Mouse (Mus musculus) thymus, postnatal 14 days (tissue): ENCODE data around the gene Tlcd2.
A peak's percentile ranks its signal among the peaks of the same experiment; 100 is the strongest.

Experiments
- DNase-seq: peaks from one replicate; pipeline ENCODE4 v3.0.0; 2021

Tlcd2 gene

DNA sequence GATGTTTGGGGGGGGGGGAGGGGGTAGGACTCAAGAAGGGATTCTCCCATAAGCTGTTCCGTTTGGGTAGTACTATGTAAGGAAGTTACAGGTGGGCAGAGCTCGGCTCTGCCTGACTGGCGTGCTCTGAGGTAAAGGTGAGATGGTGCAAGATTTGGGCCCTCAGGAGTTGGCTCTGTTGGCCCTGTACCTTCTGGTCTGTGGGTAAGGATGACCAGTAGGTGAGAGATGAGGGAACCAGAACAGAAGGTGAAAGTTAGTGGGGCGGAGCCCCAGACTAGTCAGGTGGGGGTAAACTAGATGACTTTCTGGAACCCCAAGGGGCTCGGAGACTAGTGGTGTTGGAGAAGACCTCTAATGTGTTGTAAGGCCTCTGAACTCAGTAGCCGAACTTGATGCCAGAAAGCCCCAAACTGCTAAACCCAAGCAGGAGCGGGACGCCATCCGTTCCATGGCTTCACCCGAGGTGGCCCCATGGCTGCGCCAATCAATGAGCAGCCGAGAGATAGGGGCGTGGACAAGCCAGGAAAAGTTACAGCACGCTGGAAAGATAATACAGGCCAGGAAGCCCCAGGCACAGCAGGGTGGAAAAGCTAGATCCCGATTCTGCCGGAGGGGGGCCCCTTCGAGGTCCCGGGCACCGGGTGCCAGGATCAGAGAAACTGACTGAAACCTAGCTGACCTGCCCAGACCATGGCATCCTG is 6.1 kb downstream of the Tlcd2 start:
- peak; percentile 42 for DNase-seq

DNA sequence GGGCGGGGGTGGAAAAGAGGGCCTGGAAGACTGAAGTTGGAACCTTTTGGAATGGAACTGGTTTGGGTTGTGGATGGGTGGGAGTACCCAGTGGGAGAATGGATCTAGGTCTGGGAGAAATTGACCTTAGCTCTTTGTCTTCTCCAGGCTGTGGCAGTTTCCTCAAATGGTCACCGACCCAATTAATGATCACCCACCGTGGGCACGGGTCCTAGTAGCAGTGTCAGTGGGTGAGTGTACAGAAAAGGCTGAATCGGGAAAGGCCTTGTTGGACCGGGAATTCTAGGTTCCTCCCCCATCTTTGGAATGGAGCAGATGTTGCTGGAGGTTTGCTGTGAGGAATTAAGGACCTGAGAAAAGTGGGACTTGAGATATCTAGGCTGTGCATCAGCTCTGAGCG is 6.9 kb downstream of the Tlcd2 start:
- DNase-seq, result no peak

DNA sequence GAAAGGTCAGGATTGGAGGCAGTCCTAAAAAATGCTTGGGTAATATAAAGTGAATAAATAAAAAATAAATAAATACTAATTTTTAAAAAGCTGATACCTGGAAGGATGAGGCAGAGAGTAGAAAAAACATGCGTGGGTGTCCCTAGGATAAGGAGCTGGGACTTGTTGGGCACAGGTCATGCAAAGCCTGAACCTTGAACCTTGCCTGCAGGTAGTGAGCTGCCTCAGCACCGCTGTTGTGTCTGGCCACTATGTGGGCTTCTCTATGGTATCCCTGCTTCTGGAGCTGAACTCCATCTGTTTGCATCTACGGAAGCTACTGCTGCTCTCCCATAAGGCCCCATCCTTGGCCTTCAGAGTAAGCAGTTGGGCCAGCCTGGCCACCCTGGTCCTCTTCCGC is 7.7 kb downstream of the Tlcd2 start:
- no peak for DNase-seq

DNA sequence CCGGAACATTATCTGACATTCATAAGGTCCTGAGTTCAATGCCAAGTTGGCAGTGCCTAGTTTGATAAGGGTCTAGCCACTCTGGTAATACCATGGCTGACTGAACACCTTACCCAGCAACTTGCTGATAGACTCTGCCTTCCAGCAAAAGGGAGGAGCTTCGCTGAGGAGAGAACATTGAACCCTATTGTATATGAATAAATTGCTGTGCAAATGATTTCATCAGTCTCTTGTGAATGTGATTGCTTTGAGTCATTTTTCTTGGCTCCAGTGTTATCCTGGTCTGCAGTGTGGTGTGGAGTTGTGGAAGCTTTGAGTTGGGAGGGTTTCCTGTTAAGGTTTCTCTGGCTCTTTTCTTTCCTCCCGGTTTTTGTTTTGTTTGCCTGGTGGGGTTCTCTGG is 9.2 kb downstream of the Tlcd2 start:
- no peak for DNase-seq

GRCm38 (mm10) chr11:75472469-75473081 is 11.1 kb downstream of the Tlcd2 start:
- no peak for DNase-seq

GRCm38 (mm10) chr11:75473376-75473775 is 11.9 kb downstream of the Tlcd2 start:
- DNase-seq, result no peak

DNA sequence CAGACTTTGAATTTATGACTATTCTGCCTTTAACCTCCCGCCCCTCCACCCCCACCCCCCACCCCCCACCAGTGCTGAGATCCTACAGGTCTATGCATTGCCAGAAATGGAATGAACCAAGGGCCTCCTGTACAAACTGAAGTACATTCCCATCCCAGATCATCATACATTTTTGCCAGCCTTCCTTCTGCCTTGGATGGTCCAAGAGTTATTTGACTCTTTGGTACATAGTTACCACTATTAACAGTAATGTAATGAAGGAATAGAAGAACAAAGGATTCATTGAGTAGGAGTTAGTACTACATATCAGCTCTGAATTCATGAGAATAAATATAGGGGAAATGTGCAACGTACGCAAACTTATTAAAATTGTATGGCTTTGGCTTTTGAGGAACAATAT is 24.7 kb downstream of the Tlcd2 start:
- no peak for DNase-seq

- peak; percentile 96 for DNase-seq
These were observed 25.2 kb downstream of the Tlcd2 start, which contains the start of gene Prpf8 for GRCm38 (mm10) chr11:75486601-75487285. Prpf8 (plus strand) TSS chr11:75486816.

GRCm38 (mm10) chr11:75487496-75487895 is 26.0 kb downstream of the Tlcd2 start:
- no peak for DNase-seq

GRCm38 (mm10) chr11:75494296-75495049 is 33.0 kb downstream of the Tlcd2 start:
- DNase-seq, result no peak

DNA sequence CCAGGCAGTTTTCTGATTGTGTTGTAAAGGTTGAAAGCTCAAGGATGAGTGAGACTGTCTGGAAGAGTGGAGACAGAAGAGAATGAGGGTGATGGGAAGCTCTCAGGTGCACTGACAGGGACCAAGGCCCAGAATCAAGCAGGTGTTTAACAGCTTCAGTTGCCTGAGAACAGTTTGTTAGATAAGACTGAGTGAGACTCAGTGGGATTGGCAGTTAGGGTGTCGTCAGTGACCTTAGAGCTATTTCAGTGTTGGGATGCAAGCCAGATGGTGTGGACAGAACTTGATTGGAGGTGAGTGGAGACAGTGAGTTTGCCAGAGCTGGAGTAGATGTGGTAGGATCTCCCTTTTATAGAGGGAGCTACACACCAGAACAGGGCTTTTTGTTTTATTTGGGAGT is 36.6 kb downstream of the Tlcd2 start:
- DNase-seq, result no peak

GRCm38 (mm10) chr11:75508162-75508561 is 46.6 kb downstream of the Tlcd2 start:
- no peak for DNase-seq

DNA sequence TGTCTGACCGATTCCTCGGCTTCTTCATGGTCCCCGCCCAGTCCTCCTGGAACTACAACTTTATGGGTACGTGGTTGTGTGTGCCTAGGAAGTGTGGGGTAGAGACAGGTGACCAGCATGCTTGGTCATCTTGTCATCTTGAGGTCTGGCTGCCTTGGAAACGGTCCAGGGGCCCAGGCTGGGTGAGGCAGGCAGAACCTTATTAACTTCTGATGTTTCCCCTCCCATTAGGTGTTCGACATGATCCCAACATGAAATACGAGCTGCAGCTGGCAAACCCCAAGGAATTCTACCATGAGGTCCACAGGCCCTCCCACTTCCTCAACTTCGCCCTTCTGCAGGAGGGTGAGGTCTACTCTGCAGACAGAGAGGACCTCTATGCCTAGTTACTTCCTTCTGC is 47.4 kb downstream of the Tlcd2 start:
- DNase-seq, result no peak

GRCm38 (mm10) chr11:75509741-75510626 is 48.5 kb downstream of the Tlcd2 start, which contains the start of gene Rilp:
Rilp (plus strand) TSS chr11:75510094.
- DNase-seq, result peak; percentile 75

DNA sequence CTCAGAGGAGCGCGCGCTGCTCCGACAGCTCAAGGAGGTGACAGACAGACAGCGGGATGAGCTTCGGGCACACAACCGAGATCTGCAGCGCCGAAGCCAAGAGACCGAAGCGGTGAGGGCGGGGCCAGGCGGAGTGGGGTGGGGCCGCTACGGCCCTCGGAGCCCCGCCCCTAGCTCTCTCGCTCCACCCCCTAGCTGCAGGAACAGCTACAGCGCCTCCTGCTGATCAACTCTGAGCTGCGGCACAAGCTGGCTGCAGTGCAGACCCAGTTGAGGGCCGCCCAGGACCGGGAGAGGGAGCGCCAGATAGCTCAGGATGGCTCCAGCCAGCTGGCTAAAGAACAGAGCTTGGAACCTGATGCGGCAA is 49.1 kb downstream of the Tlcd2 start:
- peak; percentile 95 for DNase-seq

DNA sequence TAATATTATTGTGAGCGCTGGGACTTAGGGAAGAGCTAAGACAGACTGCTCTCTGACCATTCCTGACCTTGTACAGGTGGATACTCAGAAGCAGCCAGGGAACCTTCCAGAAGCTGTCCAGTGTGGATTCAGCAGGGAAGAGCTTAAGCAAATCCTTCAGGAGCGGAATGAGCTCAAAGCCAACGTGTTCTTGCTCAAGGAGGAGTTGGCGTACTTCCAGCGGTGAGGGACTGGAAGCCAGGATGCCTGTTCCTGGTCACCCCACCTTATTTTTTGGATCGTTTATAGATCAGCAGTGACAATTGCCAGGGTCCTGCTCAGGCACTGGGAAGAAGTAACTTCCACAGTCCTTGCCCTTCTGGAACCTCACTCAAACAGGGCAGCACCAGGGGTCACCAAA is 49.7 kb downstream of the Tlcd2 start:
- no peak for DNase-seq

DNA sequence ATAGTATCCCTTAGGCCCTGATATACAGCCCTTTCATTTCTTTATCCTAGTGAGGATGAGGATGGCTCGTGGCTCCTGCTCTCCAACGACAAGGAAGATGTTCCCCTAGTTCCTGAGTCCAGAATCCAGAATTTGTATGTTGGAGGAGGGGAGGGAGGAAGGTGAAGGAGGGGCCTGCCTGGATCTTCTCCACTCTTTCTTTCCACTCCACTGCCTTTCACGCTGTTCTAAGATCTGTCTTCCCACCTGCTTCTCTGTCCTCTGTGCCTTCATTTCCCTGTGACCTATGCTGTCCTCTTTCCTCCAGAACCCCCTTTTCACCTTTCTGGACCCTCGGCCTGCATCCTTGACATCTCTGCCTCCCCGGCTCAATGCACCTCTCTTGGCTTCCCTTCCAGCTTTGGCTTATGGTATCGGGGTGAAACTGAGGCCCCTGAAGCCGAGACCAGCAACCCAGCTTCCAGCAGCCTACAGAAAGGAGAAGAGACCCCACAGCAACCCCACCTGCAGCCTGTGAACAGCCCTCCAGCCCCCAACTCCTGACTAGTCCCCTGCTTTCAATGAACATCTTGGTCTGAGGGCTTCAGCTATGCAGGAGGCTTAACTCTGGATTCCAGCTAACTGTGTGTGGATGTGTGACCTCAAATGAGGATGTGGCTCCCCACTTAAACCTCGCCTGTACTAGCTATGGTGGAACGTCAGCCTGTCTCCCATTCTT is 50.9 kb downstream of the Tlcd2 start:
- DNase-seq, result no peak

- no peak for DNase-seq
These were observed 51.8 kb downstream of the Tlcd2 start, which contains the start of gene Scarf1 for GRCm38 (mm10) chr11:75513336-75513735. Scarf1 (plus strand) TSS chr11:75513540.

- no peak for DNase-seq
These were observed 53.7 kb downstream of the Tlcd2 start for GRCm38 (mm10) chr11:75515186-75515585.

- DNase-seq, result no peak
These were observed 58.5 kb downstream of the Tlcd2 start for GRCm38 (mm10) chr11:75519834-75520633.
